Mouse (Mus musculus): ENCODE data around the gene Gm7073. TPM values are rescaled to one million over a fixed set of nuclear protein-coding genes. Genes with fewer than 3 reads are reported as not detected.

The Gm7073 gene
- total RNA-seq (2021), result not detected

- intact Hi-C loops (cut with DNase I), result no loop called here
- DNase-seq, result no peak
These were observed at the start of gene Gm7073 for GRCm38 (mm10) chrX:60539149-60539548. Gm7073 (minus strand) TSS chrX:60539249.

DNA sequence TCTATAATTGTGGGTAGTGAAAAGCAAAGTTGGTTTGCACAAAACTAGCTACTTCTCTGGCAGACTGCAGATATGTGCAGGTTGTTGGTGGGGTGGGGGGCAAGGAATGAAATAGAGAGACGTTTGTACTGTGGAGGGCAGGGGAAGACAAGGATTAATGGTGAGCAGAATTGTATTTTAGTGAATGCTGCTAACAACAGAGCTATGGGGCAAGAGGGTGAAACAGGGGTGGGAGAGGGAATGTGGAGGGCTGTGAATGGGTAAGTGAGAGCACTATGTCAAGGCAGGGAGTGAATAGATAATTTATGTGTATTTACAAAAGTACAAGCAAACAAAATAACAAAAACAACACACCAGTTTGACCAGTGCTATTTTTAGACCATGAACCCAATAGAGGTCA lies 31.5 kb upstream of the Gm7073 start:
- DNase-seq, result no peak
- intact Hi-C loops (cut with DNase I), result no loop called here

- DNase-seq, result no peak
These were observed 30.0 kb upstream of the Gm7073 start for GRCm38 (mm10) chrX:60569047-60569446.

GRCm38 (mm10) chrX:60555242-60555641 lies 16.2 kb upstream of the Gm7073 start:
- intact Hi-C loops (cut with DNase I), result no loop called here
- no peak for DNase-seq

More at GRCm38 (mm10) chrX:60569047-60569446, 30.0 kb upstream of the Gm7073 start:
- intact Hi-C loops (cut with DNase I), result no loop called here

DNA sequence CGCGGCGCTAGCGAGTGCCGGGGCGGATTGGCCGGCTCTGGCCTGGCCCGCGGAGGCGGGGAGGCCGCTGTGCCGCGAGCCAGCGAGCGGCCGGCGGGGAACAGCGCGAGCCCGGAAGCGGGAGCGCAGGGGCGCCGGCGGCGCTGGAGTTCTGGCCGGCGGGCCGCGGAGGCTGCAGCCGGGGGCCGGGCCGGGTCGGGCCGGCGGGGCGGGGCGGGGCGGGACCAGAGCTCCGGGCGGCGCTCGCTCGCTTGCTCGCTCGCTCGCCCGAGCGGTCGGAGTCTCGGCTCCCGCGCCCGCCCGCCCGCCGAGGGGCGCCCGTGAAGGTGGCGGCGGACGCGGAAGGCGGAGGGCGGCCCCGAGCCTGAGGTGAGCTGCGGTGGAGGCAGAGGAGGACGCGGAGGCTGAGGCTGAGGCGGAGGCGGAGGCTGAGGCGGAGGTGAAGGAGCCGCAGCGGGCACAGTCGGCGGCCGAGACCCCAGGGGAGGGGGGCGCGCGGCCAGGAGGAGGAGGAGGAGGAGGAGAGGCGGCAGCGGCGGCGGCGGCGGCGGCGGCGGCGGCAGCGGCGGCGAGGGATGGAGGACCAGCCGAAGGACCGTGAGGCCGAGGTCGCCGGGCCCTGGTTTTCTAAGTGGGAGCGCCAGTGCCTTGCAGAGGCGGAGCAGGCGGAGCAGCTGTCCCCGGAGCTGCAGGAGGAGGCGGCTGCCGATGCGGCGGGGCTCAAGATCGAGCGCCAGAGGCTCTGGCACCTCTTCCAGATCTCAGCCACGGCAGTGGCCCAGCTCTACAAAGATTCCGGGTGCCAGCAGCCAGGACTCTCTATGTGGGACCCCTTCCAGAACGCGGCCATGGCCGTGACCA lies 8.6 kb upstream of the Gm7073 start:
- peak; percentile 25 to 29 for DNase-seq

GRCm38 (mm10) chrX:60547098-60547443 lies 8.0 kb upstream of the Gm7073 start:
- intact Hi-C loops (cut with DNase I), result no loop called here
- no peak for DNase-seq

More for the DNA sequence above, 8.6 kb upstream of the Gm7073 start:
- intact Hi-C loops (cut with DNase I), result no loop called here

DNA sequence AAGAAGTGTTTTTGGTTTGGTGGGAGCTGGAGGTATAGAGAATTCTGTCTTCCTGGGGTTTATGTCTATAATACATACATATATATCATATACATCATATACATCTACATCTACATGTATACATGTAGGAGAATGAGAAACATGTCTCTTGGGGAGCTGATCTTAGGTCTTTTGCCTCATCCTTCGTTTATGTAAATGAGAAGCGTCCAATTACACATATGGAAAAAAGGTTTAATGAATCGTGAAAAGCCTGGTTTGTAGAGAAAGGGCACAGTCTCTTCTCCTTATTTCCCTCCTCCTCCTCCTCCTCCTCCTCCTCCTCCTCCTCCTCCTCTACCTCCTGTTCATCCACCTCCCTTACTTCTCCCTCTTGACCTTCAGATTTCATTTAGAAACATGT lies 6.9 kb upstream of the Gm7073 start:
- no peak for DNase-seq
- intact Hi-C loops (cut with DNase I), result no loop called here

DNA sequence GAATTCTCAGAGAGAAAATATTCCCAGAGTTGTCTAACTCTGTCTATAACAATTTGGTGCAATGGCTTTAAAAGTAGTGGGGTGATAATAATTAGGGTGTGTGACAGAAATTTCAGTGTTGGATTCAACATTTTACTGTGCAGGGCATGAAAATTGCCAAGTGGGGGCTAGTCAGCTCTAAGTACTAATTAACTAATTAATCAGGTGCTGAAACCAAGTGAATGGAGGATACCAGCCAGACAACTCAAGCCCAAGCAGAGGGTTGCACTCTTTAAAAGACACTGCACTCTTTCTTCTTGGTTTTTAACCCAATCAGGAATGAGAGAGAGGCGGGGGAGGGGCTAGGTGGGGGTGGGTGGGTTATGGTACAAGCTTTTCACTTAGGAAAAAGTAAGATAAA lies 6.4 kb upstream of the Gm7073 start:
- no peak for DNase-seq
- intact Hi-C loops (cut with DNase I), result no loop called here

- intact Hi-C loops (cut with DNase I), result no loop called here
These were observed 5.0 kb upstream of the Gm7073 start for GRCm38 (mm10) chrX:60544098-60544497.

GRCm38 (mm10) chrX:60542901-60543300 lies 3.9 kb upstream of the Gm7073 start:
- DNase-seq, result no peak
- intact Hi-C loops (cut with DNase I), result no loop called here

More at GRCm38 (mm10) chrX:60544098-60544497, 5.0 kb upstream of the Gm7073 start:
- DNase-seq, result no peak

GRCm38 (mm10) chrX:60503995-60504394 lies 35.1 kb downstream of the Gm7073 start:
- intact Hi-C loops (cut with DNase I), result loop anchor here (5.0 kb wide), 1 partner anchor 543 kb away; no protein-coding TSS in a partner anchor
- peak; percentile 16 to 48 for DNase-seq

DNA sequence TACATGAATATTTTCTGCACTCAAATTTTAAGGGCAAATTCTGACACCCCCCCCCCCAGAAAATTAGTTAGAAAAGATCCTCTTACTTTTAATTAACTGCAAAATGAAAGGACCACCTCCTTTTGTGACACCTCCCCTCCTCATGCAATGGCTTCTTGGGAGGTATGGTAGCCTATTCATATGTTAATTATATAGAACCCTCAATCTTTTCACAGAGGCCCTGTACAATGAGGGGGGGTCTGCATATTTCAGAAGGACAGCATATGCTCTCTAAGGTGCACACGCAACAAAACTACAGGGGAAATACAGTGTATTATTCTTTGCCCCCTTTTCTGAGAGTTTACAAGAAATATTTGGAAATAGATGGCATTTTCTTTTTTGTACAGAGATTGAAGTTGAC lies 41.3 kb downstream of the Gm7073 start:
- DNase-seq, result no peak
- intact Hi-C loops (cut with DNase I), result no loop called here

GRCm38 (mm10) chrX:60495308-60495707 lies 43.7 kb downstream of the Gm7073 start:
- intact Hi-C loops (cut with DNase I), result no loop called here
- no peak for DNase-seq

DNA sequence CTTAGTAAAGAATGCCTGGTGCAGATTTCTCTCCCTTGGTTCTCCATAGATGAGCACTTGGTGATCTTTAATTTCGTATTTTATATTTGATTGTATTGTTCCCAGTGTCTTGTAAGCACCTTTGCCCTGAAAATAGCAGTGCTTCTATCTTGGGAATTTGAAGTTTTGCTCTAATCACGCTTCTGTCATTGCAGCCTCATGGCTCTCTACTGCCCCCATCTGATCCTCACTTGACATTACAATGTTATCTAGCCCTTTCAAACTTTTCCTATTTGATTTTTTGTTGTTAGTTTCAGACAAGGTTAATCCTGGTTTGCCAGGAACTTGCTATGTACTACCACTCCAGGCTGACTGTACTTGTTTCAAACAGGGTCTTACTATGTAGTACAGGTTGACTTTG lies 75.3 kb downstream of the Gm7073 start:
- DNase-seq, result peak in 1 of 2 experiments; percentile 10
- intact Hi-C loops (cut with DNase I), result no loop called here

- intact Hi-C loops (cut with DNase I), result no loop called here
- no peak for DNase-seq
These were observed 124.4 kb downstream of the Gm7073 start for GRCm38 (mm10) chrX:60414563-60415111.

DNA sequence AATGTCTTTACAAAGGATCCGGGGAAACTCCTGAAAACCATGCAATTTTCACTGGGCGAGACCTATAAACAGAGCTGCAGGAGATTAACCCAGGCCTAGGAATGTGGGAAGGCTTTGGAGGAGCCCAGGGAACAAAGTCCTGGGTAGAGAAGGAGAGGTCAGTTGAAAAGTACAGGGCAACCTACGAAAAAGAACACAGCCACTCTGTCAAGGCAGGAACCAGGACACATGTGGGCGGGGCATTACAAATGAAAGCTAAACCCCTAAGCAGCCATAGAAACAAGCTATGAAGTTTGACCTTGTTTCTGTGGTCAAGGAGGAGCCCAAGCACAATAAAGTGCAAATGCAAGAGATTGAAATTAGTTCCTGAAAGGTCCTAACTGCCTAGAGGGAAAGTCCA lies 133.4 kb downstream of the Gm7073 start:
- DNase-seq, result no peak
- intact Hi-C loops (cut with DNase I), result loop anchor here (5.0 to 10.0 kb wide), 3 partner anchors 171 to 393 kb away; no protein-coding TSS in a partner anchor

DNA sequence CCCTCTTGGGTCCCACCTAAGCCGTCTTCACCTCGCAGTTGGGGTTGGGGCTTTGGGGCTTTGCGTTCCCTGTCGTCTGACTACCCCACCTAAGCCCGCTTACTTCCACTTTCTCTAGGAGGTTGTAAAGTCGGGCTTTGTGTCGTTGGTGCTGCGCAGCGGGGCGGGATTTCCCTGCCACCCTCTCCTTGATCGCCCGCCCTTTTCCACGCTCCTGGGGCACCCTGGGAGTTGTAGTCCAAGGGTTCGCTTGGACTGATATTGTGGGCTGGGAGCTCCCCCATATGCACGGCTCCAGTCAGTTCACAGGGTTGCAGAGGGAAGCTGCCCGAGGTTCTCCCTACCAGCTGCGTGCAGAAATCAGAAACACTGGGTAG lies 134.4 kb downstream of the Gm7073 start:
- DNase-seq, result peak; percentile 91 to 92
- intact Hi-C loops (cut with DNase I), result loop anchor here (5.0 to 10.0 kb wide), 5 partner anchors 67 to 1227 kb away; no protein-coding TSS in a partner anchor

GRCm38 (mm10) chrX:60403764-60404667 lies 135.0 kb downstream of the Gm7073 start:
- DNase-seq, result peak; percentile 71 to 73
- intact Hi-C loops (cut with DNase I), result loop anchor here (5.0 to 10.0 kb wide), 3 partner anchors 67 to 1227 kb away; no protein-coding TSS in a partner anchor

- peak; percentile 8 to 16 for DNase-seq
- intact Hi-C loops (cut with DNase I), result loop anchor here (5.0 to 10.0 kb wide), 3 partner anchors 66 to 1226 kb away; no protein-coding TSS in a partner anchor
These were observed 135.8 kb downstream of the Gm7073 start for GRCm38 (mm10) chrX:60403062-60403763.

DNA sequence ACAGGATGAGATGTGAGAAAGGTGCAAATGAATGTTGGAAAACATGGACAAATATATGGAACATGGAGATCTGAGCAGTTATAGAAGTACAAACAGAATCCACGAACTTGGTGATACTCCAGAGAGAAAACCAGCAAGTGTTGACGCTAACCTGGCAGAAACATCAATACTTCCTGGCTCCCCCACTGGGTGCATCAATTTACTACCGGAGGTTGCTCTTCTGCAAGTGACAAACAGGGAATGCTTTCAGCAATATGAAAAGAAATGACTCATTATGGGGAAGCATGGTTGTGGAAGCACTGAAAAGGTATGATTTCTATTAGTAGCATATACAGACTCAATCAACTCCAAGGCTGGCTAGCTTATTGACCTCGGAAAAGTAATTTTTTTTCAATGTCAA lies 144.8 kb downstream of the Gm7073 start:
- intact Hi-C loops (cut with DNase I), result no loop called here
- no peak for DNase-seq

All from heart, postnatal 10 days (tissue).